Mouse (Mus musculus) activated CD4-positive, CD25-positive, alpha-beta regulatory T cell, adult 4 months (primary cell): ENCODE data around the gene Adgrd1. TPM values are rescaled to one million over a fixed set of nuclear protein-coding genes. Genes with fewer than 3 reads are reported as not detected.

Experiments
- ATAC-seq: one replicate; pipeline ENCODE4 v1.8.0; 2017
- polyA plus RNA-seq, 2 experiments: library from polyadenylated mRNA; unstranded; fragments of 100-300 nt; shearing (Covaris generic); gene quantifications; one replicate each; pipeline ENCODE4 v1.2.1; 2017

The Adgrd1 gene
- under 1 TPM; 0.62 to 0.88 TPM for polyA plus RNA-seq

DNA sequence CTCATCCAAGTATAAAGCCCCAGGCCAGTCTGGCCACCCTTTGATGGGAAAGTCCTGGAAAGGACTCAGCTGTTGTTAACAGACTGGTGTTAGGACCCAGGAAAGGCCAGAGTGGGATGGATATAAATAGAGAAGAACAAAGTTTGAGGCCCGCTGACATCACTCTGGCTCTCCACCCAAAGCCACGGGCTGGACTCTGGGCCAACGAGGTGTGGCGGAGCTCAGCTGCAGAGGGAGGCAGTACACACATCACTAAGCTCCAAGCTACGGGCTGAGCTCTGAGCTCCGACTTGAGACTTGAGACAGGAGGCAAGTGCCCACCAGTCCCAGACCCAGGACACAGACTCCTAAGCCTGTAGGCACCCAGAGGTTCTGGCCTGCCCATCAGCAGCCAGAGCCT, at the start of gene Adgrd1:
TSS of gene Adgrd1 (plus strand) at position 240 of the 400 bp plus-strand sequence.
- no peak for ATAC-seq

DNA sequence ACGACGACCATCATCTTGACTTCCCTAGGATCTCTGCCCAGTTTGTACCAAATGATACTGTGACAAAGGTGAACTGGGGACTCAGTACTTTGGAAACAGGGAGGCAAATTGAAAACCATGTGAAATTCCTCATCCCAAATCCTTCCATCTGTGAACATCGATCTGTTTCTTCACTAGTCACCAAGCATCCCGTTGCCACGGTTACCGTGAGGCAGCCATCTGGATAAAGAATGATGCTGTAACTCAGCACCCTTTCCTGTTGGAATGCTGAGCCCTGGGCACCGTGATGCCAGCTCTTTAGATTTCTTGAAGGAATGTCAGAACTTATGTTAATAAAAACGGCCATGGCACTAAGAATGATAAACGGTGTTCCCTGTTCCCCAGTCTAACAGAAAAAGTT, 47.2 kb upstream of the Adgrd1 start:
- ATAC-seq = no peak

DNA sequence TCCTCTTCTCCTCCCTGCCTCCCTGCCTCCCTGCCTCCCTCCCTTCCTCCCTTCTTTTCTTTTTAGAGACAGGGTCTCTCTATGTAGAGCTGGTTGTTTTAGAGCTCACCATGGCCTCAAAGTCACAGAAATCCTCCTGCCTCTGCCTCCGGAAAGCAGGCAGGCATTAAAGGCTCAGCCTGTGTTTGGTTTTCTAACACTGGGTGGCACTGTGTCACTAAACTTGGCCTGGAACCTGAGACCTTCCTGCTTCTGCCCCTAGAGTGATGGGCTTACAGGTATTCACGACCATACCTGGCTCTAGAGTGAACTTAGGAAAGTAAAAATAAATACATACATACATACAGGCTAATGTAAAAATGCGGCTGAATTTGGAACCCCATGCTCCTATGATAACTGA, 44.6 kb upstream of the Adgrd1 start:
- no peak for ATAC-seq

DNA sequence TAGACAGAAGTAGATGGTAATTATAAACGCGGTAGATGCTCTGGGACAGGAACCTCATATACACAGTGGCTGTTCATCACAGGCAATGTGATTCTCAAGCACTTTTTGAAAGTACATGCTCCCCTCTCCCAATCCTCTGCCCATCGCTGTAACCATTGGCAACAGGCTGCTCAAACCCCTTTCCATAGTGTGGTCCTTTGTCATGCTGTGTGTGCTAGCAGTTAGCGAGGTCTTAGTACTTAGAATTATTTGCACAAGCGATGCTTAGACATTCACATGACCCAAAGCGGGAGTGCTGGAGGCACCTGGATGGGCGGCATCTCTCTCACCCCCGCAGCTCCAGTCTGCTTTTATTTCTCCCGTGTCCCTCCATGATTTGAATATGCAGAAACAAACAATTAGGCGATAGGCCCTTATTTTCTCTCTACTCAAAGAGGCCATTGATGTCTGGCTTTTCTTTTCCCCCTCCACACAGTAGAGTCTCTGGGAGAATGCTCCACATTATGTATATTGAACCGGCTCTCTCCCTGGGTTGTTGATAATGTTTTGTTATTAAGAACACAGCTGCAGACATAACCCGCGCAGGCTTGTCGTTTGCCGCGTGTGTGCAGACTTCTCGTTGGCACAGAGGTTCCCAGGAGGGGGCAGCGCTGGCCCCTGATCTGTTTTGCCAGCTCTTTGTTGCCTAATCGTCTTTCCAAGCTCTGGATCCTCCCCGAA, 43.8 kb upstream of the Adgrd1 start:
- ATAC-seq = no peak

DNA sequence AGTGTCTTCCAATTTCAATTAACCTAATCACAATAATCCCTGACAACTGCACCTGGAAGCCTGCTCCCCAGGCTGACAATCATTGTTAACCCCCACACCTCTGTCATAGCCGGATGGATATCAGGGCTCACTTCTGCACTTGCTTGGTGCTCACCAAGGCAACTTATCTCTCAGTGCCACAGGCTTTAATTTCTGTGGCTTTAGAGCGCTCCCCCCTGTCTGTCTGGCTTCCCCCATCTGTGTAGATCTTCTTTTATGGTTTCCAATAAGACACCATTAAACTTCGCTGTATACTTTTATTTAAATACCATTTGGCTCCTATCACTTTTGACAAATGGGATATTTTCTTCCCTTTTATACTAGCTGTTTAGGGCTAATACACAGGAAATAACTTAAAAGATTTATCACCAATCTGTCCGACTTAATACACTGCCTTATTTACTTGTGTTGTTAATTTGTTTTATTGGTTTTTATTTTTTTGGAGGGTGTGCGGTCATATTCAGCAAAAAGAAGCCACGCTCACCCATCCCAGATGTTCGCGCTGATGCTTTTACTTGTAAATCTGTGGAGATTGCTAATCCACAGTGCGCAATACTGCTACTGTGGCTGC, 41.8 kb upstream of the Adgrd1 start:
- no peak for ATAC-seq

DNA sequence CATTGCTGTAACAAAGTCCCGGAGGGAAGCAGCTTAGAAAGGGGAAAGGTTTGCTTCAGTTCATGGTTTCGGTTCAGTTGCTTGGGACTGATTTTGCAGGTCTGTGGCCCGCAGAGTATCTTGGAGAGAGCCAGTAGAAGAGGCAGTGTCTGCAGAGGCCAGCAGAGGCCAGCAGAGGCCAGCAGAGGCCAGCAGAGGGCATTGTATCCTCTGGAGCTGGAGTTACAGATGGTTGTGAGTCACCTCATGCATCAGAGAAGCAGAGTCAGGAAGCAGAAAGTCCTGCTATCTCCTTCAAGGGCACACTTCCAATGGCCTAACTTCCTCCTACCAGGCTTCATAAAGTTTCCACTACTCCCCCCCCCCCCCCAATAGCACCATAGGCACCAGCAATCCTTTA, 37.4 kb upstream of the Adgrd1 start:
- no peak for ATAC-seq

DNA sequence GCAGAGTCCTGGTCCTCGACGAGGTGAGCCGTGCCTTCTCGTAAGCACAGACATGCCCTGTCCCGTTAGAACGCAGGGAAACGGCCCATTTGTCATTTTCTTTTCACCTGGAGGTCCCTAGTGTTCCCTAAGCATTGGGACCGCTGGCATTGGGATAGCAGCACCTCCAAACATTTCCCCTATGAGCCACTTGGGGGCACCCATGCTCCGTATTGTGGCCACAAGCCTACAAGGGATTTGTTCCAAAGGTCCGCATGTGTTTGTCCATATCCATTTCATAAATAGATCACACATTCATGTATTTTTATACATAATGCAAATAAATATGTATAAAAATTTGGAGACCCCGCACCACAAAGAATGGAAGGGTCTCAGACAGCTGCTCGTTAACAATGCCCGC, 35.0 kb upstream of the Adgrd1 start:
- ATAC-seq = no peak

DNA sequence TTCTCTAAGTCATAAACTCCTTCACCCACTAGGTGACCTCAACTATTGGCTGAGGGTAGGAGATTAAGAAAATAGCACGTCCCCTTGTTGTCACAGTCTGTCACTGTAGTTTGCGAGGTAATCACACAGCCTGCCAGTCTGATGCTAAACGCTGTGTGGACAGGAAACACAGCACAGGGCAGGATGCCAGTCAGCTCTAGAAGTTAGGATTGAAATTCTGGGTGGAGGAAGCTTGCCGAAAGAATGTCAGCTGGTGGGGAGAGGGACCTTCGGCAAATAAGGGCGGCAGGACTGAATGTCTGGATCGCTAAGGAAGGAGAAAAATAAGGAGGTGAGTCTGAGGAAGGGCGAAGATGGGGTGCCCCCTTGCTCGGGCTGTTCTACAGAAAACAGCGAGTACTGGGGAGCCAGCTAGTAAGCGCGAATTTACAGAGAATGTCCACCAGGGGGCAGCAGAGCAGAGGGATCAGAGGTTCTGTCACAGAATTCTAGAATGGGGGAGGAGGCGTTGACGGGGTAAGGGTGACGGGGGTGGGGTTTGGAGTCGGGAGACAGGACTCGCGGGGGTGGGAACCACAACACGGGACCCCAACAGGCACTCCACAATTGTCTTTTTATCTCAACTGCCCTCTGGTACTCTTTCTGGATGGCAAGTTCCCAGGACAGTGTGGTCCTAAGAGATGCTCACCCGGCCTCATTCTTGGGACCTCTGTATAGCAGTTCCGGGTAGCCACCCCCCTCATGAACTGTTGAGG, 33.3 kb upstream of the Adgrd1 start:
- ATAC-seq = peak; percentile 77

DNA sequence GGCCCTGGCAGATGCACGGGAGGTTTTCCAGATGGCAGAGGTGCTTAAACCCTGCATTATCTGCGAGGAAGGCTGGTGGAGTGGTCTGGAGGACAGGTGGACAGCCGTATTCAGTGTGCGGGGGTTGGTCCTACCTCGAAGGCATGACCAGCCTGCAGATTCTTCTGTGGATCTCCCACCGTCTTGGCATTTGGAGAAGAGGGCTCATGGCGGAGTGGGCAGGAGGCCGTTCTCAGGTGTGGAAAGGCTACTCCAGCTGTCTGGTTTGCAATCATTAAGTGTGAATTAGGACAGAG, 32.8 kb upstream of the Adgrd1 start:
- no peak for ATAC-seq

DNA sequence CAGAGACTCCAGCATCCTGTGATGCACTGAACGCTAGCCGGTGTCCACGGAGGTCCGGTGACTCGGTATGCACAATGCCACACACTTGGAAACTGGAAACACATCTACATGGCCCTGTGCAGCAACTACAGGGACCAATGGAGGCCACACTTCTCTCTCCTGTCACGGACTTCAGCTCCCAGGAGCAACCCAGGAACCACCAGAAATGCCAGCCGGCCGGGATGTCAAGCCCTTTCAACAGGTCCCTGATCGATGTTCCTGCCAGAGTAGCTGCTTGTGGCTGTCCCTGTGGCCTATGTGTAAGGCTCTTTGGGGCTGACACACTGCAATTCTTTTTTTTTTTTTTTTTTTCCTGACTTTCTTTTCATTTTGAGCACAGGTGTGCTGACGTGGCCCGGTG, 32.4 kb upstream of the Adgrd1 start:
- no peak for ATAC-seq

DNA sequence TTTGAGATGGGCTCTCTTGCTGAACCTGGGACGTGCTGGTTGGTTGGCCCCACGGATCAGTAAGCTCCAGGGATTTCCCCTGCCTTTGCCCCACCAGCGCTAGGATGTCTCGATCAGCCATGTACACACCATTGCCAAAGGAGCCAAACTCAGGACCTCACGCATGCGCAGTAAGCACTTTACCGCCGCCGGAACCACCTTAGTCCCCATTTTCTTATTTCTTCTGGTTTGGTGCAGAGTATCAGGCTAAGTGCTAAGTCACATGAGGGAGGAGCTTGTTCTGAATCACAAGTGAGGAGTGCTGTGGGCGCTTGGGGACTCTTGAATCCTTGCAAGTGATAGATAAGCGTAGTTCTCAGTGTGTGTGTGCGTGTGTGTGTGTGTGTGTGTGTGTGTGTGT, 31.2 kb upstream of the Adgrd1 start:
- ATAC-seq = no peak

DNA sequence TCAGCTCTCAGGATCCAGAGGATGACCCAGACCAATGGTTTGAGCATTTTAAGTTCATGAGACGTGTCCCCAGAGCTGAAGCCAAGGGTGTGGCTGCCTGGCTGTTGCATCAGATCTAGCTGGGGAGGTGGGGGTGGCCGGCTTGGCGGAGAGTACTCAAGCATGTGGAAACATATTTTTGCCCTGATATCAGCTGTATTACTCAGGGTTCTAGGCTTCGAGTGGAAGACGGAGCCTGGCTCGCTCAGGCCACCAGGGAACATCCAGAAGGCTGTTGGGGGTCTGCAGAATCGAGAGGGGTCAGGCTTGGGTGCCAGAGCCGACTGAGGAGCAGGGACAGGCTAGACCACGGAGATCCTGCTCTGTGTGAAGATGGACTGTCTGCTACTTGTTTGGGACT, 30.6 kb upstream of the Adgrd1 start:
- ATAC-seq = no peak

DNA sequence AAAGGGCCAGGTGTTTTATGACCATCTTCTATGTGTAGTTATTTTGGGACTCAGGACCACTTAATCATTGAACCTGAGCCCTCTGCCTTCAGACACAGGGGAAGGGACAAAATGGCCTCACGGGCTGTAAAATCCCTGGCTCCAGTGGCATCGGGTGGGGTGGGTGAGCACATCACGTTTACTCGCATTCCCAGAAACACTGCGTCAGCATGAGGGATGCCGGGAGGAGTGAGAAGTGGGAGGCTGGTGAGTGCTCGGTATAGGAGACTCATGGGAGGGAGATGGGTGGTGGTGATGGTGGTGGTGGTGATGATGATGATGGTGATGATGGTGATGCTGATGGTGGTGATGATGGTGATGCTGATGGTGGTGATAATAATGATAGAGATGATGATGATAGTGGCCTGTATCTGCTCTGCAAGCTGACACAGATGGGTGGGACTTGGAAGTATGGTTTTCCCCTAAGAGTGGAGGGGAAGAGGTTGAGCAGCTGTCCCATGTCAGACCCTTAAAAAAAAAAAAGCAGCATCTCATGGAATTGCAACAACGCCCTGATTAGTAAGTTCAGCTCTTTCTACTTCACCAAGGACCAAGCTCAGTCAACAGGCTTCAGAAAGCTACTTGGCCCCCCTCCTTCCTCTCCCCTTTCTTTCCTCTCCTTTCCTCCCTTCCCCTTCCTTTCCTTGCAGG, 29.9 kb upstream of the Adgrd1 start:
- ATAC-seq = no peak

DNA sequence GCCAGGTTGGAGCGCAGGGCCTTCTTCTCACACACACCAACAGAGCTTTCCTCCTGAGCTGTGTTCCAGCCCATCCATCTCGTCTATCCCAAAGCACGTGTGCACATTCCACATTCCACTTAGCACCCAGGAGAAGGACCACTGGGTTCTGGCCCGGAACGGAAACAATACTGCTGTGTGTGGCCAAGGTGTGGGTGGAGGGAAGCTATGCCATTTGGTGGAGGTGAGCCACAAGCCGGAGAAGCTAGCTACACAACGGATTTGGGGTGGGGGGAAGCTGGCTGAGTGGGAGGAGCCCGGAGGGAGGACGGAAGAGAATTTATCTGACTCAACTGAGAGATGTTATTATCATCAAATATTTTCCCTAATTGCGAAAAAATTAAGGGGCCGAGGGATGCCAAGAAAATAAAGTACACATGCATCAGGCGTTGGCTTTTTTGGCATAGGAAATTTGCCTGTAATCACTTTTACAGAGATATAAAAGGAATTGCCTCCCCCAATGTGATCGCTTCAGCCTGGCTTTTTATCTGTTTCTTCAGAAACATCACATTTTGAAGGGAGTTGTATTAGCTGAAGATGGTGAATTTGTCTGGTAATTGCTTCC, 29.2 kb upstream of the Adgrd1 start:
- no peak for ATAC-seq

DNA sequence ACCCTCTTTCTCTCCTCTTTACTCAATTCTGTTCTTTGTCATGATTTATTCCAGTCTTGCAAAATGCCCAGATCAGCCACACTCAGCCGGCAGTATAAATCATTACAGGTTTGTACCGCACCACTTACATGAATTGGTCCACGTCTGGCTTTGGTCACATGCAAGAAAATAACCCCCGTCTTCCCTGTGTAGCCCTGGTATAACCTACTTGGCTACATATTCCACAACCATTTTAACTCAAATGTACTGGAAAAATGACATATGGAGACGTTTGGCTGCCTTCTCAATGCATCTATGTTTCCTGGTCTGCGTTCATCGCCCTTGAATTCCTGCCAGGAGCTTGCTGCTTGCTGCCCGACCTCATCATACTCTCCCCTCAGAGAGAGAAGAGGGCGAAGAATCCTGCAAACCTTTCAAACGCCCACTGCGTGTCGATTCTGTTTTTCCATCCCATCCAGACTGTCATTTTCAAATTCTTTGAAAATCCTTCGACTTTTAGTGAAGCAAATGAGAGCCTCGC, 24.7 kb upstream of the Adgrd1 start:
- ATAC-seq = no peak

DNA sequence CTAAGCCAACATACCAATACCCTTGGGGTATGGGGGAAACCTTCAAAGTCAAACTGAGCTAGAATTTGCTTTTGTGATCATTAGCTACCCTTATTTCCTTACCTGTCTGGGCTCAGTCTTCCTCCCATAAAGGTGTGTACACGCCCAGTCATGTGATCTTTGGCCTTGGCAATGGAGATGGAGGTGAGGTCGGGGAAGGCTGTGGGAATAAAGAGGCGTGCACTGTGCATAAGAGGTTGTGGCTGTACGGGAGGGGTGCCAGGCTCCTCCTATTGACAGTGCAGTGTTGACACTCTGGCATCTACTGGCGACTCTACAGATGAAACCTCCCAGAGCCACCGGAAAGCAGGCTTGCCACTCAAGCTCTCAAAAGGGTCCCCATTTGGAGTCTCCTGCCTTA, 23.1 kb upstream of the Adgrd1 start:
- ATAC-seq = no peak

DNA sequence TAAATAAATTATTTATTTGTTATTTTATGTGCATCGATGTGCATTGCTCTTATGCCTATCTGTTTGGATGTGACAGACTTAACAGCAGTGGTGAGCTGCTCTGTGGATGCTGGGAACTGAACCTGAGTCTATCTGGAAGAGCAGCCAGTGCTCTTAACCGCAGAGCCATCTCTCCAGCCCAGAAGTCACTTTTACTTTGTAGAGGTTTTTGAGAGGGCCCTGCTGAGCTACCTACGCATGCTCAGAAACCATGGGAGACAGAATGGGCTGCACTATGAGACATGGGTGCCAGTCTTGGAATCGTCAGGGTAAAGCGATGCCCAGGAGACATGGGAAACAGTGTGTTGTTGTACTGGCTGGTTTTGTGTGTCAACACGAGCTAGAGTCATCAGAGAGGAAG, 20.5 kb upstream of the Adgrd1 start:
- ATAC-seq = no peak

DNA sequence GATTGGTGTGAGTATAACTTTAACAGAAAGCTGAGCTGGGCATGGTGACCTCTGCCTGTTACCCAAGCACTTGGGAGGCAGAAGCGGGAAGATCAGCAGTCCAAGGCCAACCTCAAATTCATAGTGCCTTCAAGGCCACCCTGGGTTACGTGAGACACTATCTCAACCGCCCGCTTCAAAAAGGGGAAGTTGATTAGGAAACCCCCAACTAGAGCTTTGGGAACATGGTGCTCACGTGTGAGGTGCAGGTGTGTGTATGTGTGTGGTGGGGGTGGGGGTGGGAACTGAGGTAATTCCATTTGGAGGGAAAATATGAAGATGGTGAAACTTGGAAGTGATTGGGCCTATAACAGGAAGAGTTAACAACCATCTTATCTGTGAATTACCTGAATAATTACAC, 19.3 kb upstream of the Adgrd1 start:
- ATAC-seq = no peak

DNA sequence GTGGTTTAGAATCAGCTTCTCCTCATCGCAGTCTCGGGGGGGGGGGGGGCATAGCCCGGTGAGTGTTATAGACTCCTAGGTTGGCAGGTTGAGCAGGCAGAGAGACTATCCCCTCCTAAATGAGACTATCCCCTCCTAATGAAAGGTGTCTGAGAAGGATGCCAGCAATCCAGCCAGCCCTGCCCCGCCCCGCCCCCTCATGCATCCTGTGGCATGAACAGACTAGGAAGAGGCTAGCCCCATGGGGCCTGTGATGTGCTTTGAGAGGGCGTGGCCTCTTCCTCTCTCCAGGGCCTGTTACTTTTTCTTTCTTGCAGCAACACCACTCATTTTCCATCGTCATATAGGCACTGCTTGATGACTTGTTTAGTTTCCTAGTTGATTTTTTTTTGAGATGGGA, 15.0 kb upstream of the Adgrd1 start:
- no peak for ATAC-seq

DNA sequence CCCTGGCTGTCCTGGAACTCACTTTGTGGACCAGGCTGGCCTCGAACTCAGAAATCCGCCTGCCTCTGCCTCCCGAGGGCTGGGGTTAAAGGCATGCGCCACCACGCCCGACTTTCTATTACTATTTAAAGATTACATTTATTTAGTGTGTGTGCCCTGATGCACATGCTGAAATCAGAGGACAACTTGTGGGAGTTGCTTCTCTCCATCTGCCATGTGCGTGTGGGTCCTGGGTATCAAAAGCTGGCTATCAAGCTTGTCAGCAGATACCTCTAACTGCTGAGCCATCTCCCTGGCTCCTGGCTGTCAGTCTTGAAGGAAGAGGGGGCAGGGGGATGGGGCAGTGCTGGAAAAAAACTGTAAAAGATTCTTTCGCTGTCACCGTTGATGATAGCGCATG, 11.4 kb upstream of the Adgrd1 start:
- no peak for ATAC-seq

DNA sequence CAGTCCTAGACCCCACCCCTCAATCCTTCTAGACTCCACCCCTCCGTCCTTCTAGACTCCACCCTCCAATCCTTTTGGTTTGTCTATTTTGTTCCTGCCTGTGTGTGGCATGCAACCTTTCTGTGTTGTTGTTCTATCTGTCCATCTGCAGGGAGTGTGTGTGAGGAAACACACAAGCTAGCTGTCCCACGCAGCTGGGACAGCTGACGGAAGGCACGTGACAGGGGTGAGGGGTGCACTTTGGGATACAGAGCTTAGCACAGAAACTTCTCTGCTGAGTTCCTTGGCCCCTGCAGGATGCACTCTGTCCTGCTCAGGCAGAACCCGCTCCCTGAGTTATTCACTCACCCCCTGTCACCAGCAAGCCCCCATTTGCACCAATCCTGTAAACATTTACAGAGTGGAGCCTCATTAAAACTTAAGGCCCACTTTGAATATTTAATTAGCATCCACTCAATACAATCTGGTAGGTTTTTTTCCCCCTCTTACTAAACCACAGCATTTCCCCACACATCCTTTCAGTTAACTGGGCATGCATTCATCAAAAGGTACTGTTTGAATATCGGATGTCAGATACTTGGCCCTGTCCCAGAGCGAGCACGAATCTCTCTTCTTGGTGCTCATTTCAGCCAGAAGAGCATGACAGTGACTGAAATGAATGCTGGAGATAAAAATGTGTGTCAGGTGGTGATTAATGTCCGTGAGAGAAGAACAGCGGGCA, 4.0 kb upstream of the Adgrd1 start:
- no peak for ATAC-seq

DNA sequence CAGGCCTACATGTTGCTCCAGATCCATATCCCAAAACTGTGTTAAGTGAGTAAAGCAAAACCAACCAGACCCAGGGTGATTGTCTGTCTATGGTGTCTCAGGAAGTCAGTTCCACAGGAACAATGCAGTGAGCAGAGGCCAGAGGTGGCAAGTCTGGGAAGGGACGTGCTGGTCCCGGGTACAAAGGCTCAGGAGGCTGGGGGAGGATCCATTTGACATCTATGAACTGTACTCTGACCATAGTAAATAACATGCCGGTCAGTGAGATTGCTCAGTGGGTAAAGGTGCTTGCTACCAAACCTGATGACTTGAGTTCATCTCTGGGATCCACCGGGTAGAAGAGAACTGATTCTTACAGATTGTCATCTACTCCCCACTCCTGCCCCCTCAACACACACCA, 3.4 kb upstream of the Adgrd1 start:
- no peak for ATAC-seq
